Mouse (Mus musculus) CH12.LX (cell line): ENCODE measurements around the gene Grb10. TPM values are rescaled to one million over a fixed set of nuclear protein-coding genes. Genes with fewer than 3 reads are reported as not detected.

Experiments used
- DNase-seq: peaks from one replicate; pipeline ENCODE4 v3.0.0-alpha.2; 2013; ENCODE audit errors: extremely low read depth
- H3K27ac ChIP-seq: 2 replicates; pipeline ENCODE4 v1.5.1; 2012; ENCODE audit warnings: low read depth, mild to moderate bottlenecking, control low read depth, moderate library complexity; ENCODE audit not compliant: insufficient read depth
- H3K27me3 ChIP-seq: replicated peaks from 2 replicates; pipeline ENCODE3; 2012; ENCODE audit warnings: inconsistent platforms
- H3K36me3 ChIP-seq, 2 experiments: replicated peaks in 1 of 2; 2 replicates each; pipeline versions ENCODE3 to v1.6.1; 2012; ENCODE audit warnings: inconsistent platforms in 1 of 2, low read length in 1 of 2, mild to moderate bottlenecking in 1 of 2, mixed read lengths in 1 of 2, moderate library complexity in 1 of 2; ENCODE audit not compliant: control insufficient read depth in 1 of 2, insufficient read depth in 1 of 2
- H3K4me1 ChIP-seq, 2 experiments: 2 replicates each; pipeline ENCODE4 v1.6.1; 2012; ENCODE audit warnings: inconsistent platforms in 1 of 2, moderate library complexity in 1 of 2; ENCODE audit not compliant: insufficient read depth in 2 of 2, control insufficient read depth in 1 of 2
- H3K4me2 ChIP-seq: 2 replicates; pipeline ENCODE4 v1.6.1; 2012; ENCODE audit warnings: low read depth, mild to moderate bottlenecking, control low read depth; ENCODE audit not compliant: poor library complexity, insufficient read depth, severe bottlenecking
- H3K4me3 ChIP-seq, 3 experiments: fragments of 150-350 bp in 1 of 3; sonication (generic) in 1 of 3; replicated peaks in 1 of 3; 2 replicates each; pipeline versions ENCODE3 to v1.5.1; 2011 to 2012; ENCODE audit warnings: low read depth in 2 of 3, low read length in 2 of 3, mild to moderate bottlenecking in 2 of 3, moderate library complexity in 2 of 3, control low read depth in 1 of 3, improper control_type of control experiment in 1 of 3, inconsistent platforms in 1 of 3, mixed read lengths in 1 of 3; ENCODE audit not compliant: poor library complexity in 1 of 3
- H3K79me2 ChIP-seq: replicated peaks from 2 replicates; pipeline ENCODE4 v1.6.1; 2012; ENCODE audit warnings: mild to moderate bottlenecking, moderate library complexity; ENCODE audit not compliant: control insufficient read depth, poor library complexity, insufficient read depth, severe bottlenecking; ENCODE audit errors: extremely low read depth
- H3K9ac ChIP-seq: 2 replicates; pipeline ENCODE4 v1.6.1; 2012; ENCODE audit warnings: low read depth, mild to moderate bottlenecking, control low read depth, moderate library complexity; ENCODE audit not compliant: insufficient read depth
- H3K9me3 ChIP-seq: replicated peaks from 2 replicates; pipeline ENCODE3; 2012; ENCODE audit warnings: low read length, inconsistent platforms, mixed read lengths
- E2F4 ChIP-seq: IDR thresholded peaks from 2 replicates; pipeline ENCODE4 v1.6.1; 2011; ENCODE audit warnings: low read depth, low read length, improper control_type of control experiment; ENCODE audit not compliant: insufficient replicate concordance
- ELF1 ChIP-seq: IDR thresholded peaks from 2 replicates; pipeline ENCODE4 v1.6.1; 2014; ENCODE audit warnings: low read depth, mild to moderate bottlenecking, inconsistent platforms, low read length, improper control_type of control experiment
- GABPA ChIP-seq: IDR thresholded peaks from 2 replicates; pipeline ENCODE4 v1.6.1; 2012; ENCODE audit warnings: low read depth, low read length, improper control_type of control experiment, inconsistent platforms; ENCODE audit not compliant: insufficient replicate concordance
- HCFC1 ChIP-seq: IDR thresholded peaks from 2 replicates; pipeline ENCODE4 v1.6.1; 2012; ENCODE audit warnings: low read depth, mild to moderate bottlenecking, inconsistent platforms, low read length, improper control_type of control experiment
- IRF4 ChIP-seq: IDR thresholded peaks from 2 replicates; pipeline ENCODE4 v1.6.1; 2014; ENCODE audit warnings: low read depth, mild to moderate bottlenecking, inconsistent platforms, low read length, improper control_type of control experiment
- JUN ChIP-seq: IDR thresholded peaks from 2 replicates; pipeline ENCODE4 v1.6.1; 2011; ENCODE audit warnings: low read depth, mild to moderate bottlenecking, low read length, improper control_type of control experiment, moderate library complexity; ENCODE audit not compliant: insufficient read depth
- MAFK ChIP-seq: IDR thresholded peaks from 2 replicates; pipeline ENCODE4 v1.6.1; 2011; ENCODE audit warnings: low read length, improper control_type of control experiment; ENCODE audit not compliant: insufficient replicate concordance
- MXI1 ChIP-seq: IDR thresholded peaks from 2 replicates; pipeline ENCODE4 v1.6.1; 2011; ENCODE audit warnings: mild to moderate bottlenecking, low read depth, low read length, improper control_type of control experiment
- NRF1 ChIP-seq: IDR thresholded peaks from 2 replicates; pipeline ENCODE4 v1.6.1; 2014; ENCODE audit warnings: low read depth, mild to moderate bottlenecking, inconsistent platforms, low read length, improper control_type of control experiment, moderate library complexity
- POLR2AphosphoS2 ChIP-seq: IDR thresholded peaks from 2 replicates; pipeline ENCODE4 v1.6.1; 2011; ENCODE audit warnings: low read depth, low read length, improper control_type of control experiment
- UBTF ChIP-seq: IDR thresholded peaks from 2 replicates; pipeline ENCODE4 v1.6.1; 2012; ENCODE audit warnings: low read depth, mild to moderate bottlenecking, inconsistent platforms, low read length, improper control_type of control experiment, moderate library complexity
- USF2 ChIP-seq: conservative IDR thresholded peaks from 2 replicates; pipeline ENCODE4 v1.6.1; 2011; ENCODE audit warnings: low read depth, low read length, improper control_type of control experiment
- ZC3H11A ChIP-seq: IDR thresholded peaks from 2 replicates; pipeline ENCODE4 v1.6.1; 2012; ENCODE audit warnings: low read depth, mild to moderate bottlenecking, inconsistent platforms, low read length, improper control_type of control experiment
- dilution Hi-C: fragments of 300-500 bp; cut with MboI; formaldehyde crosslinking; loops from 2 replicates; pipeline ENCODE4 v1.14.3; 2020; ENCODE audit warnings: low sequenced_read_pairs; ENCODE audit not compliant: extremely low pct_unique_long_range_greater_than_20kb, extremely low pct_ligation_motif_present
- in situ Hi-C: fragments of 300-500 bp; cut with MboI; formaldehyde crosslinking; loops from 3 replicates; pipeline ENCODE4 v1.14.3; 2019; ENCODE audit warnings: low sequenced_read_pairs, low pct_ligation_motif_present, low pct_unique_long_range_greater_than_20kb, mixed read lengths
- polyA plus RNA-seq: library from polyadenylated mRNA; unstranded; fragments of >175 nt; gene quantifications from 2 replicates; pipeline ENCODE4 v1.2.1, GENCODE M21; 2012; ENCODE audit warnings: low read depth; ENCODE audit not compliant: insufficient read length
- total RNA-seq, 2 experiments: library from RNA; depleted of rRNA; stranded (reverse); fragments of 300-350 nt in 1 of 2; fragments of >200 nt in 1 of 2; gene quantifications; 2 replicates each; pipeline ENCODE4 v1.2.3; 2012 to 2014

Grb10 gene
- total and polyA plus RNA-seq, 3 experiments: 38.4 to 189 (median 137) TPM

GRCm38 (mm10) chr11:11895479-11895878 lies 143.0 kb downstream of the Grb10 start:
- Histone ChIP-seq H3K27ac (no peak overlapping the region), H3K4me3 (no peak overlapping the region), H3K9ac (no peak overlapping the region), H3K27me3 (no peaks in the 10 kb centered on the region), H3K4me2 (no peak overlapping the region), H3K79me2 (no peaks in the 10 kb centered on the region), H3K9me3 (no peaks in the 10 kb centered on the region), H3K36me3 (no peaks in the 10 kb centered on the region), H3K4me1 (peaks cover 0 to 8% of the 10 kb centered on the region in 2 experiments; a peak in 2 of 4 replicates)
- DNase-seq: no peak
- TF ChIP-seq ELF1 (no peak), MXI1 (no peak), POLR2AphosphoS2 (no peak), E2F4 (no peak), ZC3H11A (no peak)
- in situ Hi-C loops (no loop called here), dilution Hi-C loops (no loop called here)

GRCm38 (mm10) chr11:11893769-11894168 lies 144.7 kb downstream of the Grb10 start:
- Histone ChIP-seq H3K36me3 (no peaks in the 10 kb centered on the region), H3K27me3 (no peaks in the 10 kb centered on the region), H3K9ac (no peak overlapping the region), H3K4me1 (peaks cover 4 to 21% of the 10 kb centered on the region in 2 experiments), H3K4me3 (no peak overlapping the region), H3K4me2 (no peak overlapping the region), H3K27ac (no peak overlapping the region), H3K79me2 (no peaks in the 10 kb centered on the region), H3K9me3 (no peaks in the 10 kb centered on the region)
- dilution Hi-C loops: no loop called here
- TF ChIP-seq JUN (no peak), POLR2AphosphoS2 (no peak), USF2 (no peak), GABPA (no peak), NRF1 (no peak), MXI1 (no peak), IRF4 (no peak), MAFK (no peak), HCFC1 (no peak), UBTF (no peak)
- DNase-seq: no peak
- in situ Hi-C loops: no loop called here
